13 mouse cellular contexts compared by ENCODE assay signal in the genomic region with DNA sequence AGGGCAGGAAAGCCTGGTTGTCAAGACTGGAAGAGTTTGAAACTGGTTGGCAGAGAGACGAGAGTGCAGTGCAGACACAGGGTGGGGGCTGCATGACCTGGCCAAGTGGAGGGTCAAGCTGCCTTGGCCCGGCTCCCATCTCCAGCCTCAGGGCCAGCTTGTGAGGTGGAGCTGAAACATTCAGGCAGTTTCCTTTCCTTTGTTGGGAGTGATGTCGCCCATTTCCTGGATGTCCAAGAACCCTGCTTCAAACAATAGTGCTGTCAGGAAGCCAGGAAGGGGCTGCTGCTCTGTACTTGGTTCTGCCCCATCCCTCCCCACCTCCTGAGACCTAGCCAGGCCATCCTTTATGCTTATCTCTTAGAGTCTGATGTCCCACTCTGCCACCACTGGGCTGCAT. TPM values are rescaled to one million over a fixed set of nuclear protein-coding genes. Genes with fewer than 3 reads are reported as not detected.
DNase-seq lines count a peak whose midpoint lies in the region; ATAC-seq and TF ChIP-seq lines count a peak whose summit lies in the region.
"Had no signal": no experiment of that assay in that cellular context is flagged by ENCODE, and none has a peak within 500 bp of the region (broad histone marks: within the 10 kb centered on the region; RNA-seq: fewer than 3 reads in every experiment).

No protein-coding gene starts in this region.

- ATAC-seq in embryonic facial prominence, embryonic 14.5 days (ENCODE audit: low read depth): no peak
- peak; percentile 94 for ATAC-seq in lung, postnatal 0 days
- ATAC-seq: intestine, embryonic 15.5 days had no signal

- no peak overlapping the region for H3K27ac ChIP-seq in embryonic facial prominence, embryonic 14.5 days (replicated peaks; ENCODE audit: low read depth, low read length)
- H3K27ac ChIP-seq in embryonic facial prominence, embryonic 10.5 days (replicated peaks): no peak overlapping the region
- H3K27ac ChIP-seq in brown adipose tissue, adult 24 weeks (replicated peaks; ENCODE audit: low read depth, low read length): peak overlapping the region; percentile 64
- no peak overlapping the region for H3K27ac ChIP-seq in kidney, adult 2 months (ENCODE audit: insufficient read depth, low read depth, low read length)
- no peak overlapping the region for H3K27ac ChIP-seq in lung, postnatal 0 days (ENCODE audit: low read length)
- H3K27ac ChIP-seq: intestine, embryonic 15.5 days had no signal

- 49% methylated on average over 3 of the region's 3 CpGs for WGBS in embryonic facial prominence, embryonic 14.5 days
- 57% methylated on average over 3 of the region's 3 CpGs for WGBS in embryonic facial prominence, embryonic 10.5 days
- 53% methylated on average over 3 of the region's 3 CpGs for WGBS in kidney, adult 2 months
- WGBS in lung, postnatal 0 days: 33% methylated on average over 3 of the region's 3 CpGs

- no peaks in the 10 kb centered on the region for H3K27me3 ChIP-seq in embryonic facial prominence, embryonic 14.5 days (replicated peaks; ENCODE audit: control insufficient read depth, insufficient read depth, low read length)
- H3K27me3 ChIP-seq in embryonic facial prominence, embryonic 10.5 days (replicated peaks; ENCODE audit: low read depth, poor library complexity, severe bottlenecking): peaks cover 34% of the 10 kb centered on the region
- H3K27me3 ChIP-seq in kidney, adult 2 months (replicated peaks; ENCODE audit: control insufficient read depth, insufficient read depth, low read length): no peaks in the 10 kb centered on the region
- no peaks in the 10 kb centered on the region for H3K27me3 ChIP-seq in lung, postnatal 0 days (replicated peaks; ENCODE audit: insufficient read depth, low read length)

- no peaks in the 10 kb centered on the region for H3K9me3 ChIP-seq in embryonic facial prominence, embryonic 14.5 days (ENCODE audit: control insufficient read depth, low read length)
- no peaks in the 10 kb centered on the region for H3K9me3 ChIP-seq in embryonic facial prominence, embryonic 10.5 days
- no peaks in the 10 kb centered on the region for H3K9me3 ChIP-seq in lung, postnatal 0 days (ENCODE audit: low read length)
- H3K9me3 ChIP-seq: intestine, embryonic 15.5 days had no signal

- intact Hi-C loops in left cerebral cortex, postnatal 14 days (cut with DNase I): no loop called here

- DNase-seq in embryonic facial prominence, embryonic 14.5 days (ENCODE audit: low spot score): peak; percentile 22
- no peak for DNase-seq in embryonic facial prominence, embryonic 10.5 days (ENCODE audit: low spot score)
- DNase-seq in kidney, adult 2 months: peak; percentile 90
- DNase-seq in lung, postnatal 0 days (ENCODE audit: low spot score): peak; percentile 77
- DNase-seq in thymus, postnatal 14 days: no peak
- DNase-seq in urinary bladder, adult 2 months (ENCODE audit: low spot score): no peak
- no peak for DNase-seq in left cerebral cortex, postnatal 14 days (ENCODE audit: low spot score in 2 of 2)
- DNase-seq: liver; midbrain, embryonic 14.5 days had no signal

- H3K36me3 ChIP-seq in embryonic facial prominence, embryonic 14.5 days (ENCODE audit: control insufficient read depth, insufficient read depth, low read length): no peaks in the 10 kb centered on the region
- H3K36me3 ChIP-seq in embryonic facial prominence, embryonic 10.5 days (replicated peaks): no peaks in the 10 kb centered on the region
- H3K36me3 ChIP-seq in kidney, adult 2 months (ENCODE audit: control insufficient read depth, insufficient read depth, low read length): no peaks in the 10 kb centered on the region
- H3K36me3 ChIP-seq in lung, postnatal 0 days (ENCODE audit: insufficient read depth, low read length): no peaks in the 10 kb centered on the region
- H3K36me3 ChIP-seq: intestine, embryonic 15.5 days had no signal

- TF ChIP-seq POLR2A in kidney, adult 2 months (IDR thresholded peaks at IDR 0.05; ENCODE audit: low read depth, low read length): no peak

- no peak overlapping the region for H3K4me2 ChIP-seq in embryonic facial prominence, embryonic 14.5 days (ENCODE audit: low read depth, low read length)
- no peak overlapping the region for H3K4me2 ChIP-seq in lung, postnatal 0 days (replicated peaks; ENCODE audit: low read depth, low read length)
- H3K4me2 ChIP-seq: intestine, embryonic 15.5 days had no signal

- TF ChIP-seq EP300 in lung, postnatal 0 days (IDR thresholded peaks at IDR 0.05): peak; percentile 90

- H3K4me3 ChIP-seq in embryonic facial prominence, embryonic 14.5 days (ENCODE audit: low read depth, low read length): no peak overlapping the region
- no peak overlapping the region for H3K4me3 ChIP-seq in embryonic facial prominence, embryonic 10.5 days
- H3K4me3 ChIP-seq in brown adipose tissue, adult 24 weeks (ENCODE audit: insufficient read depth, low read depth, low read length): no peak overlapping the region
- H3K4me3 ChIP-seq in kidney, adult 2 months (ENCODE audit: insufficient read depth, low read depth, low read length): no peak overlapping the region
- no peak overlapping the region for H3K4me3 ChIP-seq in lung, postnatal 0 days (ENCODE audit: low read depth, low read length)
- H3K4me3 ChIP-seq: intestine, embryonic 15.5 days had no signal

- H3K4me1 ChIP-seq in embryonic facial prominence, embryonic 14.5 days (ENCODE audit: control insufficient read depth, insufficient read depth, low read length): no peaks in the 10 kb centered on the region
- peaks cover 12% of the 10 kb centered on the region for H3K4me1 ChIP-seq in embryonic facial prominence, embryonic 10.5 days
- H3K4me1 ChIP-seq in brown adipose tissue, adult 24 weeks (ENCODE audit: control insufficient read depth, insufficient read depth, insufficient read length, low read length): peaks cover 14% of the 10 kb centered on the region
- H3K4me1 ChIP-seq in kidney, adult 2 months (ENCODE audit: control insufficient read depth, insufficient read depth, low read length): no peaks in the 10 kb centered on the region
- peaks cover 4% of the 10 kb centered on the region; the same call in 1 of the 2 replicates for H3K4me1 ChIP-seq in lung, postnatal 0 days (ENCODE audit: insufficient read depth, low read depth, low read length)
- H3K4me1 ChIP-seq: intestine, embryonic 15.5 days had no signal

- no peak overlapping the region for H3K9ac ChIP-seq in embryonic facial prominence, embryonic 14.5 days (ENCODE audit: low read depth, low read length)
- H3K9ac ChIP-seq in lung, postnatal 0 days (replicated peaks; ENCODE audit: low read depth): no peak overlapping the region
- H3K9ac ChIP-seq: intestine, embryonic 15.5 days had no signal

- no peak for TF ChIP-seq CTCF in kidney, adult 2 months (conservative IDR thresholded peaks at IDR 0.05; ENCODE audit: insufficient read depth, insufficient read length, low read depth, low read length)
- TF ChIP-seq CTCF in lung, postnatal 0 days (IDR thresholded peaks at IDR 0.05): no peak

RNA-seq across cellular contexts. Expression of gene Ndufa8, which starts 25.9 kb away (rescaled TPM):
- 228 and 236 TPM in 2 replicates for polyA plus RNA-seq in embryonic facial prominence, embryonic 14.5 days (2014; fragmentation: Nextera tagmentation; extraction: Ambion mirVana)
- 203 and 215 TPM in 2 replicates for polyA plus RNA-seq in embryonic facial prominence, embryonic 10.5 days (2016; fragmentation: Nextera tagmentation; extraction: Ambion mirVana)
- 607 and 660 TPM in 2 replicates for polyA plus RNA-seq in brown adipose tissue, adult 24 weeks (2012; ENCODE audit: insufficient read depth, insufficient read length, missing spikeins)
- 203 and 261 TPM in 2 replicates for polyA plus RNA-seq in kidney, adult 2 months (2012; rRNA removed)
- 202 and 228 TPM in 2 replicates for polyA plus RNA-seq in lung, postnatal 0 days (2015; fragmentation: Nextera tagmentation; extraction: Ambion mirVana)
- polyA plus RNA-seq in urinary bladder, adult 2 months (2012; rRNA removed): 126 and 129 TPM in 2 replicates
- 100 to 1,000 TPM; 186 to 200 TPM for total RNA-seq in left cerebral cortex, postnatal 14 days (2021)

RNA-seq across cellular contexts. Expression of gene Morn5, which starts 26.0 kb away (rescaled TPM):
- polyA plus RNA-seq in embryonic facial prominence, embryonic 14.5 days (2014; fragmentation: Nextera tagmentation; extraction: Ambion mirVana): 1.0 and 6.8 TPM in 2 replicates
- 0.29 and 0.74 TPM in 2 replicates for polyA plus RNA-seq in embryonic facial prominence, embryonic 10.5 days (2016; fragmentation: Nextera tagmentation; extraction: Ambion mirVana)
- not detected in 2 replicates for polyA plus RNA-seq in brown adipose tissue, adult 24 weeks (2012; ENCODE audit: insufficient read depth, insufficient read length, missing spikeins)
- polyA plus RNA-seq in kidney, adult 2 months (2012; rRNA removed): 0.61 and 1.7 TPM in 2 replicates
- 5.3 and 6.7 TPM in 2 replicates for polyA plus RNA-seq in lung, postnatal 0 days (2015; fragmentation: Nextera tagmentation; extraction: Ambion mirVana)
- 0.25 TPM in 2 replicates for polyA plus RNA-seq in urinary bladder, adult 2 months (2012; rRNA removed)
- 1 to 10 TPM; 1.3 to 1.8 TPM for total RNA-seq in left cerebral cortex, postnatal 14 days (2021)
- total RNA-seq: neutrophil, adult 5-6 weeks had no signal
- polyA plus RNA-seq: embryonic facial prominence, embryonic 11.5 days had no signal

RNA-seq across cellular contexts. Expression of gene Ttll11, which starts 43.6 kb away (rescaled TPM):
- polyA plus RNA-seq in embryonic facial prominence, embryonic 14.5 days (2014; fragmentation: Nextera tagmentation; extraction: Ambion mirVana): 1.8 and 2.0 TPM in 2 replicates
- polyA plus RNA-seq in embryonic facial prominence, embryonic 10.5 days (2016; fragmentation: Nextera tagmentation; extraction: Ambion mirVana): 0.55 and 0.85 TPM in 2 replicates
- 2.0 and 2.4 TPM in 2 replicates for polyA plus RNA-seq in brown adipose tissue, adult 24 weeks (2012; ENCODE audit: insufficient read depth, insufficient read length, missing spikeins)
- polyA plus RNA-seq in kidney, adult 2 months (2012; rRNA removed): 0.41 and 0.84 TPM in 2 replicates
- polyA plus RNA-seq in lung, postnatal 0 days (2015; fragmentation: Nextera tagmentation; extraction: Ambion mirVana): 1.7 and 2.1 TPM in 2 replicates
- 1.1 and 1.5 TPM in 2 replicates for polyA plus RNA-seq in urinary bladder, adult 2 months (2012; rRNA removed)
- total RNA-seq in left cerebral cortex, postnatal 14 days (2021): 10 to 100 TPM; 25.7 to 26.5 TPM

Comparison
In these comparisons a context has a peak if more than half of its experiments do, and no peak if none do; other contexts are left out.
1. DNase-seq: peak in embryonic facial prominence, embryonic 14.5 days (single experiment), kidney, adult 2 months (single experiment) and lung, postnatal 0 days (single experiment); none in embryonic facial prominence, embryonic 10.5 days (single experiment), thymus, postnatal 14 days (single experiment), urinary bladder, adult 2 months (single experiment) and left cerebral cortex, postnatal 14 days (0 of 2).